Comparison of ENCODE assay signal across 10 mouse cellular contexts in the genomic region with DNA sequence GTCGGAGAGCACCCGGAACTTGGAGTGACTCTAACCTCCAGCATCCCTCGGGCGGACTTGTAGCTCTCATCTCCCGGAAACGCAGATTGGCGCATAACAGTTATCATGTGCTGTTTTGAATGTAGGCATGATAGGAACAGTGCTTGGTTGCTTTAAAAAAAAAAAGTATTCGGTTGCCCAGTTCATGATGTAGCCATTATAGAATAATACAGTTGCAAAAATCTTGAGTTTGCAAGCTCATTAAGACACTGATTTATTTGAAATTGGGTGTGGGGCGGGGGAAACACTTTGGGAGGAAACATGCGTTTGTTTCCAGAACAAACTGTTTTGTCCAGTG. TPM values are rescaled to one million over a fixed set of nuclear protein-coding genes. Genes with fewer than 3 reads are reported as not detected.
DNase-seq lines count a peak whose midpoint lies in the region; ATAC-seq and TF ChIP-seq lines count a peak whose summit lies in the region.
"Had no signal": no experiment of that assay in that cellular context is flagged by ENCODE, and none has a peak within 500 bp of the region (broad histone marks: within the 10 kb centered on the region; RNA-seq: fewer than 3 reads in every experiment).

No protein-coding gene starts in this region.

- H3K4me2 ChIP-seq in lung, postnatal 0 days (replicated peaks; ENCODE audit: low read depth, low read length): peak overlapping the region; percentile 61
- H3K4me2 ChIP-seq in limb, embryonic 12.5 days: peak overlapping the region; percentile 69

- H3K36me3 ChIP-seq in lung, postnatal 0 days (ENCODE audit: insufficient read depth, low read length): no peaks in the 10 kb centered on the region
- H3K36me3 ChIP-seq in forebrain, embryonic 10.5 days (replicated peaks): no peaks in the 10 kb centered on the region
- no peaks in the 10 kb centered on the region for H3K36me3 ChIP-seq in limb, embryonic 12.5 days
- H3K36me3 ChIP-seq in small intestine, adult 2 months (ENCODE audit: control insufficient read depth, insufficient read depth, low read length): no peaks in the 10 kb centered on the region

- no peaks in the 10 kb centered on the region for H3K27me3 ChIP-seq in lung, postnatal 0 days (replicated peaks; ENCODE audit: insufficient read depth, low read length)
- H3K27me3 ChIP-seq in forebrain, embryonic 10.5 days (ENCODE audit: poor library complexity, severe bottlenecking): peaks cover 26% of the 10 kb centered on the region
- H3K27me3 ChIP-seq in limb, embryonic 12.5 days: peaks cover 11% of the 10 kb centered on the region
- 0 out of 2 replicates have a peak, but pooled peaks cover under 1% of the 10 kb centered on the region for H3K27me3 ChIP-seq in small intestine, adult 2 months (ENCODE audit: control insufficient read depth, insufficient read depth, low read length)

- TF ChIP-seq POLR2A in small intestine, adult 2 months (IDR thresholded peaks at IDR 0.05; ENCODE audit: low read depth, low read length): no peak

- H3K9me3 ChIP-seq in lung, postnatal 0 days (ENCODE audit: low read length): no peaks in the 10 kb centered on the region
- peaks cover 1% of the 10 kb centered on the region; the same call in 1 of the 2 replicates for H3K9me3 ChIP-seq in forebrain, embryonic 10.5 days
- no peaks in the 10 kb centered on the region for H3K9me3 ChIP-seq in limb, embryonic 12.5 days

- H3K9ac ChIP-seq in lung, postnatal 0 days (replicated peaks; ENCODE audit: low read depth): peak overlapping the region; percentile 58
- H3K9ac ChIP-seq in limb, embryonic 12.5 days (replicated peaks): peak overlapping the region; percentile 65

- TF ChIP-seq CTCF in lung, postnatal 0 days (IDR thresholded peaks at IDR 0.05): no peak
- no peak for TF ChIP-seq CTCF in small intestine, adult 2 months (IDR thresholded peaks at IDR 0.05; ENCODE audit: extremely low read depth, insufficient read length, insufficient replicate concordance, low read depth, low read length)

- 5% methylated on average over 10 of the region's 10 CpGs for whole genome bisulfite sequencing in lung, postnatal 0 days
- 13% methylated on average over 10 of the region's 10 CpGs for WGBS in forebrain, embryonic 10.5 days
- 8% methylated on average over 10 of the region's 10 CpGs for WGBS in limb, embryonic 12.5 days
- WGBS in small intestine, adult 2 months: 7% methylated on average over 10 of the region's 10 CpGs

- H3K4me3 ChIP-seq in lung, postnatal 0 days (ENCODE audit: low read depth, low read length): peak overlapping the region; percentile 80
- H3K4me3 ChIP-seq in forebrain, embryonic 10.5 days: peak overlapping the region; percentile 85
- peak overlapping the region; percentile 79 for H3K4me3 ChIP-seq in limb, embryonic 12.5 days (replicated peaks)
- H3K4me3 ChIP-seq in small intestine, adult 2 months (ENCODE audit: low read depth, low read length): peak overlapping the region; percentile 81

- no peak for DNase-seq in lung, postnatal 0 days (ENCODE audit: low spot score)
- no peak for DNase-seq in lung, postnatal 36 days
- no peak for DNase-seq in forebrain, embryonic 10.5 days (ENCODE audit: extremely low spot score, low spot score)
- no peak for DNase-seq in right cerebral cortex, postnatal 10 days (ENCODE audit: low spot score in 2 of 2)
- no peak for DNase-seq in adrenal gland, postnatal 14 days
- DNase-seq in left cerebral cortex, adult 18-20 months (ENCODE audit: low spot score in 2 of 2): no peak

- TF ChIP-seq EP300 in lung, postnatal 0 days (IDR thresholded peaks at IDR 0.05): no peak

- no peak for ATAC-seq in lung, postnatal 0 days
- no peak for ATAC-seq in limb, embryonic 12.5 days (ENCODE audit: insufficient number of reproducible peaks, insufficient read depth, low FRiP score, low TSS enrichment, low read depth)

- peak overlapping the region; percentile 91 for H3K27ac ChIP-seq in lung, postnatal 0 days (ENCODE audit: low read length)
- peak overlapping the region; percentile 87 for H3K27ac ChIP-seq in forebrain, embryonic 10.5 days
- H3K27ac ChIP-seq in limb, embryonic 12.5 days: no peak overlapping the region
- peak overlapping the region; percentile 72 for H3K27ac ChIP-seq in small intestine, adult 2 months (ENCODE audit: insufficient read depth, low read depth, low read length)

- no peaks in the 10 kb centered on the region; the same call in 1 of the 2 replicates for H3K4me1 ChIP-seq in lung, postnatal 0 days (ENCODE audit: insufficient read depth, low read depth, low read length)
- peaks cover 4% of the 10 kb centered on the region; the same call in 1 of the 2 replicates for H3K4me1 ChIP-seq in forebrain, embryonic 10.5 days
- H3K4me1 ChIP-seq in limb, embryonic 12.5 days (replicated peaks): no peaks in the 10 kb centered on the region
- no peaks in the 10 kb centered on the region for H3K4me1 ChIP-seq in small intestine, adult 2 months (ENCODE audit: control insufficient read depth, insufficient read depth, insufficient read length, low read length)

RNA-seq across cellular contexts. Expression of a gene that starts 0.7 kb away (rescaled TPM):
- 26.4 and 34.4 TPM in 2 replicates for polyA plus RNA-seq in lung, postnatal 0 days (2015; fragmentation: Nextera tagmentation; extraction: Ambion mirVana)
- 18.0 and 19.7 TPM in 2 replicates for polyA plus RNA-seq in forebrain, embryonic 10.5 days (2016; fragmentation: Nextera tagmentation; extraction: Ambion mirVana)
- polyA plus RNA-seq in limb, embryonic 12.5 days (2016; fragmentation: Nextera tagmentation; extraction: Ambion mirVana): 18.7 and 20.2 TPM in 2 replicates
- 15.5 and 40.3 TPM in 2 replicates for polyA plus RNA-seq in small intestine, adult 2 months (2012; rRNA removed)
- total RNA-seq in adrenal gland, postnatal 14 days (2021): 35.3 TPM in 2 replicates
- 10 to 100 TPM; 24.8 to 30.9 TPM for total RNA-seq in left cerebral cortex, adult 18-20 months (2021)

RNA-seq across cellular contexts. Expression of a gene that starts 40.0 kb away (rescaled TPM):
- polyA plus RNA-seq in lung, postnatal 0 days (2015; fragmentation: Nextera tagmentation; extraction: Ambion mirVana): not detected in 2 replicates
- not detected in 2 replicates for polyA plus RNA-seq in forebrain, embryonic 10.5 days (2016; fragmentation: Nextera tagmentation; extraction: Ambion mirVana)
- polyA plus RNA-seq in limb, embryonic 12.5 days (2016; fragmentation: Nextera tagmentation; extraction: Ambion mirVana): 0.13 TPM in 1 of 2 replicates, not detected in the other
- not detected in 2 replicates for polyA plus RNA-seq in small intestine, adult 2 months (2012; rRNA removed)
- total RNA-seq in adrenal gland, postnatal 14 days (2021): not detected in 2 replicates
- total RNA-seq in left cerebral cortex, adult 18-20 months (2021): not detected
- total RNA-seq: layer of hippocampus, adult 8-10 months had no signal
- polyA plus RNA-seq: brain, embryonic 14.5 days had no signal
